Mouse (Mus musculus) myocyte (in vitro differentiated cells): ENCODE data around the gene BC049715.

Experiments
- POLR2A ChIP-seq: IDR thresholded peaks from one replicate; pipeline ENCODE4 v1.6.1; 2011; ENCODE audit warnings: low read depth, mild to moderate bottlenecking, control low read depth, moderate library complexity; ENCODE audit not compliant: insufficient read length
- POLR2AphosphoS2 ChIP-seq: IDR thresholded peaks from one replicate; pipeline ENCODE4 v1.6.1; 2011; ENCODE audit warnings: low read depth, control low read depth; ENCODE audit not compliant: insufficient read length
- TCF12 ChIP-seq: IDR thresholded peaks from one replicate; pipeline ENCODE4 v1.6.1; 2011; ENCODE audit warnings: mild to moderate bottlenecking, control low read depth; ENCODE audit not compliant: poor library complexity, insufficient read depth, severe bottlenecking

- TF ChIP-seq POLR2A (no peak), POLR2AphosphoS2 (no peak), TCF12 (no peak)
Measured at GRCm38 (mm10) chr6:136883961-136884360, 56.5 kb downstream of the BC049715 start.
